Mouse (Mus musculus): ENCODE data around the gene Supt16. TPM values are rescaled to one million over a fixed set of nuclear protein-coding genes. Genes with fewer than 3 reads are reported as not detected.

Supt16 gene
- total RNA-seq (2015; ENCODE audit: low replicate concordance) (84.0 and 91.8 TPM in 2 replicates), total RNA-seq (2017; ENCODE audit: low replicate concordance) (174 and 231 TPM in 2 replicates)

GRCm38 (mm10) chr14:52197156-52197878 lies at the start of gene Supt16:
Gene Supt16 (minus strand): TSS chr14:52197416.
- peak; percentile 87 for ATAC-seq (replicated peaks; ENCODE audit: low FRiP score, poor library complexity, severe bottlenecking)

- no peak for ATAC-seq (replicated peaks; ENCODE audit: low FRiP score, poor library complexity, severe bottlenecking)
These were observed 48.9 kb upstream of the Supt16 start for GRCm38 (mm10) chr14:52246129-52246528.

GRCm38 (mm10) chr14:52244690-52245042 lies 47.5 kb upstream of the Supt16 start:
- ATAC-seq (replicated peaks; ENCODE audit: low FRiP score, poor library complexity, severe bottlenecking) = no peak; the same call in 1 of the 2 replicates

- ATAC-seq (replicated peaks; ENCODE audit: low FRiP score, poor library complexity, severe bottlenecking) = peak; percentile 99
These were observed 46.9 kb upstream of the Supt16 start for GRCm38 (mm10) chr14:52244041-52244689.

GRCm38 (mm10) chr14:52236216-52236615 lies 39.0 kb upstream of the Supt16 start:
- ATAC-seq (replicated peaks; ENCODE audit: low FRiP score, poor library complexity, severe bottlenecking) = no peak

- ATAC-seq (replicated peaks; ENCODE audit: low FRiP score, poor library complexity, severe bottlenecking) = no peak
These were observed 37.9 kb upstream of the Supt16 start for GRCm38 (mm10) chr14:52235165-52235564.

- ATAC-seq (replicated peaks; ENCODE audit: low FRiP score, poor library complexity, severe bottlenecking) = no peak
These were observed 35.0 kb upstream of the Supt16 start for GRCm38 (mm10) chr14:52232249-52232648.

- ATAC-seq (replicated peaks; ENCODE audit: low FRiP score, poor library complexity, severe bottlenecking) = no peak
These were observed 28.8 kb upstream of the Supt16 start for GRCm38 (mm10) chr14:52225972-52226371.

- peak; percentile 65; the same call in 1 of the 2 replicates for ATAC-seq (replicated peaks; ENCODE audit: low FRiP score, poor library complexity, severe bottlenecking)
These were observed 20.0 kb upstream of the Supt16 start for GRCm38 (mm10) chr14:52217261-52217660.

- no peak for ATAC-seq (replicated peaks; ENCODE audit: low FRiP score, poor library complexity, severe bottlenecking)
These were observed 2.2 kb upstream of the Supt16 start for GRCm38 (mm10) chr14:52199412-52199811.

- no peak for ATAC-seq (replicated peaks; ENCODE audit: low FRiP score, poor library complexity, severe bottlenecking)
These were observed 925 bp upstream of the Supt16 start for GRCm38 (mm10) chr14:52198141-52198540.

GRCm38 (mm10) chr14:52196230-52197155 lies 723 bp downstream of the Supt16 start:
- ATAC-seq (replicated peaks; ENCODE audit: low FRiP score, poor library complexity, severe bottlenecking) = peak; percentile 15; the same call in 1 of the 2 replicates

- ATAC-seq (replicated peaks; ENCODE audit: low FRiP score, poor library complexity, severe bottlenecking) = peak; percentile 59
These were observed 1.5 kb downstream of the Supt16 start for GRCm38 (mm10) chr14:52195691-52196090.

GRCm38 (mm10) chr14:52190740-52191359 lies 6.4 kb downstream of the Supt16 start:
- peak; percentile 92 for ATAC-seq (replicated peaks; ENCODE audit: low FRiP score, poor library complexity, severe bottlenecking)

GRCm38 (mm10) chr14:52189519-52189918 lies 7.7 kb downstream of the Supt16 start:
- no peak for ATAC-seq (replicated peaks; ENCODE audit: low FRiP score, poor library complexity, severe bottlenecking)

GRCm38 (mm10) chr14:52188788-52189187 lies 8.4 kb downstream of the Supt16 start:
- no peak for ATAC-seq (replicated peaks; ENCODE audit: low FRiP score, poor library complexity, severe bottlenecking)

GRCm38 (mm10) chr14:52166571-52166970 lies 30.6 kb downstream of the Supt16 start:
- ATAC-seq (replicated peaks; ENCODE audit: low FRiP score, poor library complexity, severe bottlenecking) = no peak

GRCm38 (mm10) chr14:52160911-52161310 lies 36.3 kb downstream of the Supt16 start:
- no peak for ATAC-seq (replicated peaks; ENCODE audit: low FRiP score, poor library complexity, severe bottlenecking)

- ATAC-seq (replicated peaks; ENCODE audit: low FRiP score, poor library complexity, severe bottlenecking) = no peak
These were observed 42.2 kb downstream of the Supt16 start for GRCm38 (mm10) chr14:52155008-52155407.

GRCm38 (mm10) chr14:52152613-52153012 lies 44.6 kb downstream of the Supt16 start:
- no peak for ATAC-seq (replicated peaks; ENCODE audit: low FRiP score, poor library complexity, severe bottlenecking)
